Mouse (Mus musculus) heart, embryonic 11.5 days (tissue): ENCODE results near the gene Cntn5. TPM values are rescaled to one million over a fixed set of nuclear protein-coding genes. Genes with fewer than 3 reads are reported as not detected.
A peak's percentile ranks its signal among the peaks of the same experiment; 100 is the strongest.

ENCODE experiments used
- ATAC-seq: fragments of 200-750 bp; cut with Nextera tagmentation; replicated peaks from 2 replicates; pipeline ENCODE4 v1.8.0; 2017; ENCODE audit warnings: moderate library complexity; ENCODE audit not compliant: insufficient number of reproducible peaks, low FRiP score, low TSS enrichment
- H3K27ac ChIP-seq: fragments of 300-500 bp; sonication (generic); 2 replicates; pipeline ENCODE4 v1.5.1; 2014; ENCODE audit warnings: mild to moderate bottlenecking, low read depth, low read length
- H3K27me3 ChIP-seq: fragments of 300-500 bp; sonication (generic); 2 replicates; pipeline ENCODE4 v1.6.1; 2014; ENCODE audit warnings: mild to moderate bottlenecking, low read length, mixed read lengths; ENCODE audit not compliant: control insufficient read depth, insufficient read depth
- H3K36me3 ChIP-seq: fragments of 300-500 bp; sonication (generic); 2 replicates; pipeline ENCODE4 v1.6.1; 2014; ENCODE audit warnings: mild to moderate bottlenecking, low read length, moderate library complexity, mixed read lengths; ENCODE audit not compliant: control insufficient read depth, insufficient read depth
- H3K4me1 ChIP-seq: fragments of 300-500 bp; sonication (generic); 2 replicates; pipeline ENCODE4 v1.6.1; 2014; ENCODE audit warnings: low read length; ENCODE audit not compliant: control insufficient read depth, insufficient read depth
- H3K4me2 ChIP-seq: fragments of 300-500 bp; sonication (generic); 2 replicates; pipeline ENCODE4 v1.6.1; 2014; ENCODE audit warnings: mild to moderate bottlenecking, moderate library complexity
- H3K4me3 ChIP-seq: fragments of 300-500 bp; sonication (generic); 2 replicates; pipeline ENCODE4 v1.5.1; 2014; ENCODE audit warnings: low read depth, low read length
- H3K9ac ChIP-seq: fragments of 300-500 bp; sonication (generic); 2 replicates; pipeline ENCODE4 v1.6.1; 2014; ENCODE audit warnings: mild to moderate bottlenecking, low read depth, low read length, moderate library complexity
- H3K9me3 ChIP-seq: fragments of 300-500 bp; sonication (generic); replicated peaks from 2 replicates; pipeline ENCODE4 v1.6.1; 2016; ENCODE audit warnings: low read length; ENCODE audit not compliant: control insufficient read depth
- WGBS: fragments of 180-500 bp; shearing (Covaris S2); extraction: QIAGEN DNeasy Blood & Tissue Kit; methylation state at CpG from one replicate; pipeline ENCODE4 v1.1.7; 2014; ENCODE audit not compliant: insufficient replicate concordance; 5-methylcytosine and 5-hydroxymethylcytosine counted together
- polyA plus RNA-seq: library from polyadenylated mRNA; unstranded; fragments of >200 nt; fragmentation: Nextera tagmentation; extraction: Ambion mirVana; gene quantifications from 2 replicates; pipeline ENCODE4 v1.2.1, GENCODE M21; 2014

The Cntn5 gene
- polyA plus RNA-seq, 1 experiment from 2014 or later = 0.20 TPM

GRCm38 (mm10) chr9:10368971-10369370 lies 535.6 kb downstream of the Cntn5 start:
- ATAC-seq = no peak
- H3K36me3 ChIP-seq = no peaks in the 10 kb centered on the region

DNA sequence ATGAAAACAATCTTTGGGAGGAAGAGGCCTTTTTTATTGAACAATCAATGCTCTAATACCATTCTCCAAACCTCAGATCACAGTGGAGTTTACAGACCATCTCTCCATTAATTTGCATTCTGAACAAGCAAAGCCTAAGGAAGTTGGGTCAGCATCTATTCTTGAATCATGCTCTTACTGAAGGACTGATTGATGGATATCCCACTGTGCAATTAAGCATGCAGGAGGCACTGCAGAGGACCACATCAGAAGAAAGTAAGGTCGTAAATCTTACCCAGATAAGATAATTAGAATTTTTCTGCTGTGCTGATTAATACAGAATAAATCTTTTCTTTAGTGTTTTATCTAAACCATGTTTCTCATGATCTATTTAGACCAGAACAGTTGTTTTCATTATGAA lies 536.2 kb downstream of the Cntn5 start:
- Histone ChIP-seq H3K9ac (no peak overlapping the region), H3K27me3 (no peaks in the 10 kb centered on the region), H3K4me3 (no peak overlapping the region), H3K4me1 (no peaks in the 10 kb centered on the region), H3K9me3 (no peaks in the 10 kb centered on the region), H3K27ac (no peak overlapping the region), H3K4me2 (no peak overlapping the region), H3K36me3 (no peaks in the 10 kb centered on the region)
- 41% methylated on average over 1 of the region's 1 CpGs for WGBS
- no peak for ATAC-seq

More at GRCm38 (mm10) chr9:10368971-10369370, 535.6 kb downstream of the Cntn5 start:
- 73% methylated on average over 5 of the region's 5 CpGs for WGBS
- Histone ChIP-seq H3K27ac (no peak overlapping the region), H3K4me1 (no peaks in the 10 kb centered on the region), H3K9me3 (no peaks in the 10 kb centered on the region), H3K27me3 (no peaks in the 10 kb centered on the region), H3K4me2 (no peak overlapping the region), H3K9ac (no peak overlapping the region), H3K4me3 (no peak overlapping the region)

GRCm38 (mm10) chr9:10366246-10366955 lies 538.2 kb downstream of the Cntn5 start:
- ATAC-seq = peak; percentile 10; the same call in 1 of the 2 replicates

GRCm38 (mm10) chr9:10350909-10351655 lies 553.5 kb downstream of the Cntn5 start:
- Histone ChIP-seq H3K9ac (no peak overlapping the region), H3K9me3 (no peaks in the 10 kb centered on the region), H3K27me3 (no peaks in the 10 kb centered on the region), H3K27ac (no peak overlapping the region), H3K4me3 (no peak overlapping the region), H3K4me2 (no peak overlapping the region), H3K4me1 (no peaks in the 10 kb centered on the region), H3K36me3 (no peaks in the 10 kb centered on the region)
- no peak for ATAC-seq
- 84% methylated on average over 4 of the region's 4 CpGs for WGBS

More at GRCm38 (mm10) chr9:10366246-10366955, 538.2 kb downstream of the Cntn5 start:
- Histone ChIP-seq H3K4me3 (no peak overlapping the region), H3K27ac (no peak overlapping the region), H3K9me3 (no peaks in the 10 kb centered on the region), H3K9ac (no peak overlapping the region), H3K4me1 (no peaks in the 10 kb centered on the region), H3K27me3 (no peaks in the 10 kb centered on the region), H3K4me2 (no peak overlapping the region), H3K36me3 (no peaks in the 10 kb centered on the region)
- WGBS = 66% methylated on average over 6 of the region's 6 CpGs

DNA sequence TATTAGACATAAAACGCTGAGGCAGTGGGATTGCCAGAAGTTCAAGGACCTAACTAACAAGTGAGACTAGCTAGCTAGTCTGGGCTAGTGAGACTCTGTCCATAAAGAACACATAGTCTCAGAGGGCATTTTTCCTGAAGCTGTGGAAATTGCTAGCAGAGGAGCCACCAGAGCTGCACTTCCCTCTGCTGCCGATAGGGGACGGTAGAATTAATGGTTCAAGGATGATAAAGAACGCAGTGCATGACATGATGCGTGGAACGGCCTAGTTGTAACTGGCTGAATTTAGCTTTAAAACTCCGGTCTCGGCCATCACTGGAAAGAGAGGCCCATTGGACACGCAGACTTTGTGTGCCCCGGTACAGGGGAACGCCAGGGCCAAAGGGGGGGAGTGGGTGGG lies 555.8 kb downstream of the Cntn5 start:
- H3K9me3 ChIP-seq = no peaks in the 10 kb centered on the region
- WGBS = 77% methylated on average over 11 of the region's 11 CpGs
- no peak overlapping the region for H3K27ac ChIP-seq
- no peaks in the 10 kb centered on the region for H3K36me3 ChIP-seq
- no peak overlapping the region for H3K9ac ChIP-seq
- ATAC-seq = no peak
- no peaks in the 10 kb centered on the region for H3K27me3 ChIP-seq
- no peak overlapping the region for H3K4me3 ChIP-seq
- no peak overlapping the region for H3K4me2 ChIP-seq
- no peaks in the 10 kb centered on the region for H3K4me1 ChIP-seq

GRCm38 (mm10) chr9:10348222-10348621 lies 556.4 kb downstream of the Cntn5 start:
- no peaks in the 10 kb centered on the region for H3K4me1 ChIP-seq
- WGBS = 69% methylated on average over 4 of the region's 4 CpGs

DNA sequence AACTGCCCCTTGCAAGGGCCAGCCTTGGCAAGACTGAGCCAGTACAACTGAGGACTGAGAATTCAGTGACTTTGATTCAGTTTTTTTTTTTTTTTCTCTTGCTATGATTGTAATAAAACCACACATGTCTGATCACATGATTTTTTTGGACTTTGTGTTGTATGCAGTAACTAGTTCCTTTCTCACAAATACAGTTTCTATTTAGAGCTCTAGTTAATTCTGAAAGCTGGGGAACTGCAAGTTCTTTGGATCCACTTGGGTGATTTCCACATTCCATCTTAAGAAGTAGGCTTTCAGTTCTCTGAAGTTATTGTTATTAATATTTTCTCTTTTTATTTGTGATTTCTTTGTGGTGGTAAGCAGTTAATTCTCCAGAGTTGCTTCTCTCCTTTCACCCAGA lies 563.8 kb downstream of the Cntn5 start:
- Histone ChIP-seq H3K27ac (no peak overlapping the region), H3K9me3 (no peaks in the 10 kb centered on the region), H3K27me3 (no peaks in the 10 kb centered on the region), H3K9ac (no peak overlapping the region), H3K36me3 (no peaks in the 10 kb centered on the region), H3K4me2 (no peak overlapping the region), H3K4me1 (no peaks in the 10 kb centered on the region), H3K4me3 (no peak overlapping the region)
- no peak for ATAC-seq

More at GRCm38 (mm10) chr9:10348222-10348621, 556.4 kb downstream of the Cntn5 start:
- H3K9me3 ChIP-seq = no peaks in the 10 kb centered on the region
- no peaks in the 10 kb centered on the region for H3K36me3 ChIP-seq
- H3K9ac ChIP-seq = no peak overlapping the region
- ATAC-seq = no peak
- no peak overlapping the region for H3K4me2 ChIP-seq
- no peak overlapping the region for H3K4me3 ChIP-seq
- no peaks in the 10 kb centered on the region for H3K27me3 ChIP-seq
- no peak overlapping the region for H3K27ac ChIP-seq

GRCm38 (mm10) chr9:10339716-10340115 lies 564.9 kb downstream of the Cntn5 start:
- Histone ChIP-seq H3K9me3 (no peaks in the 10 kb centered on the region), H3K27me3 (no peaks in the 10 kb centered on the region), H3K4me3 (no peak overlapping the region), H3K4me2 (no peak overlapping the region), H3K4me1 (no peaks in the 10 kb centered on the region), H3K9ac (no peak overlapping the region), H3K36me3 (no peaks in the 10 kb centered on the region), H3K27ac (no peak overlapping the region)
- no peak for ATAC-seq
- WGBS = 68% methylated on average over 1 of the region's 1 CpGs
